Mouse (Mus musculus): ENCODE results near the gene Polr3c.

GRCm38 (mm10) chr3:96744348-96744747, 16.9 kb upstream of the Polr3c start:
- no peak for TF ChIP-seq CTCF (IDR thresholded peaks at IDR 0.05; ENCODE audit: borderline replicate concordance, control insufficient read depth, extremely low read depth, insufficient read depth, low read length, poor library complexity)
- TF ChIP-seq POLR2A (IDR thresholded peaks at IDR 0.05; ENCODE audit: control insufficient read depth, extremely low read depth, insufficient read depth, low read length, poor library complexity) = no peak
